Mouse (Mus musculus): Measurements from ENCODE around the gene Cadm2.
A peak's percentile ranks its signal among the peaks of the same experiment; 100 is the strongest.

Cadm2 gene

DNA sequence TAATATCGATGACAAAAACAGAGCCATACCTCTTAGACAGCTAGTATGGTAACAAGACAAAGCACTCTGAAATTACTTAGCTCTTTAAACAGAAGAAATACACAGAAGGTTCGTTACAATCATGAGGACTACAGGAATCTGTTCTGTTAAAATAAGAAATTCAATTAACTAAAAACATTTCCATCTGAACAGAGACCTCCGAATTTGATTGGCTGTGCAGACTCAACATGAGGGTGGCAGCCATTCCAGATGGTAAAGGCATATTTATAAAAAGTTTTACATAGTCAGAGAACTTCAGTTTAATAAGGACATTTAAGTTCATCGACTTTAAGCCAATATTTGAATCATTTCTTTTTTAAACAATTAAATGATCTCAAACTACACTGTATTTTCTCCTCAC is 105.2 kb downstream of the Cadm2 start:
- no peak for ATAC-seq (ENCODE audit: insufficient number of reproducible peaks, low FRiP score, low TSS enrichment)

DNA sequence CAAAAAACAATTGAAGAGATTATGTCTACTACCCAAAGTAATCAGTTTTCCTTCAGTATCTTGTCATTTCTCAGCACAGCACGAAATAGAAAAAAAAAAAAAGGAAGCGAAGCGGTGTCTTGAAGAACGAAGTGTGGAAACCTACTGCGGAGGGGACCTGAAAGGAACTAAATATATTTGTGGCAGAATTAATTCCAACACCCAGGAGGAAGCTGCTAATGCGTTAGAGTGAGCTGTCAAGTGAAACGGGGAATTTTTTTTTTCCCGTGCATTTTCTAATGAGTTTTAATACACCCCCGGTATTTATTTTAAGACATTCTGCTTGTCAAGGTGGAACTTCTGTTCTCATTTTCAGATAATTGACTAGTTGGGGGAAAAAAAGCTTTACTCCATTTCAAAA is 111.6 kb downstream of the Cadm2 start:
- 0 out of 2 replicates have a peak, but pooled peaks have one; percentile 26 for ATAC-seq (ENCODE audit: insufficient number of reproducible peaks, low FRiP score, low TSS enrichment)

DNA sequence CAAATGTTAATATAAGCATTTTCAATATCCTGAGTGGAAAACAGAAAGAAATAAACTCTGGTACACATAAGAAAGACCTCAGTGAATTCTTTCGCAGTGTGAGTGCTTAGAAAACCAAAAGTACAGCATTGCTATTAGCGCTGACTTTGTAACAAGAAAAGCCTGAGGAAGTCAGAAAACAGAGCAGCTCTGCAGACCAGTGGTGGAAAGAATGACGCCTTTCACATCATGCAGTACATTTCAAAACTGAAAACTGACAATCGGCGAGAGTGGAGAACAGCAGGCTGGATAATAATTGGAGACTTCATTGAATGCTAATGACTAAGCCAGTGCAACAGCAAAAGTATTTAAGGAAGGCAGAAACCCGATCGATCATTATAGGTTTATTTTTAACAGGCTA is 138.2 kb downstream of the Cadm2 start:
- no peak for ATAC-seq (ENCODE audit: insufficient number of reproducible peaks, low FRiP score, low TSS enrichment)

DNA sequence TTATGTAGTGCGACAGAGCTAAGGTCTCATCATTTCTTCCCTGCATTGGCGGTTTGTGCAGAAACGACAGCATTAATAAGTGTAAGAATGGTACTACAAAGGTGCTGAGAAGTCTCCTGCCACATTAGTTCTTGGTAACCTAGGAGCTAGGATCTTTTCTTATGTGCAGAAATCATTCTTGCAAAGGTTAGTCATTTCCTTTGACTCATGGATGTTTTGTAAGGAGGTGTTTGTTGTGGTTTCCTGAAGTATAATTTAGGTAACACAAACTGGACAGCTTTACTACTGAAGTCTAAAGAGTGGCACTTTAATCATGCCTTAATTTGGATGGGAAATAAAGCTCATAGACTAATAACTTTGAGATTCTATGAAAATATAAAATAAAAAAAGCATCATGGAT is 153.7 kb downstream of the Cadm2 start:
- no peak for ATAC-seq (ENCODE audit: insufficient number of reproducible peaks, low FRiP score, low TSS enrichment)

DNA sequence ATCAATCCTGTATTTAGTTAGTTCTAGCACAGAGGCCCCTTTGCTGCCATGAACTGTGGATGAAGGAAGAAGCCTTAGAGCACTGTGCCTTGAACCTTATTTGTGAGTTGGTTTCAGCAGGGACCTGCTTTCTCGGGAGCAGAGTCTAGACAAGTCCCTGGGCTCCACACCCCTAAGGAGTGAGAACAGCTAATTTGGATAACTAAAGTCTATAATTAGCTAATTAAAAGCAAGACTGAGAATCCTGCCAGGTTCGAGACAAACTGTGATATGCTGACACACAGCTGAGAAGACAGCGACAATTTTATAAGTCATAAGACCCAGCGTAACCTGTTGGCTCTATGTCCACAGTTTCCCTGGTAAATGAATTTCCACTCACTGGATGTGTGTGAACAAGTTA is 184.4 kb downstream of the Cadm2 start:
- ATAC-seq (ENCODE audit: insufficient number of reproducible peaks, low FRiP score, low TSS enrichment): no peak

DNA sequence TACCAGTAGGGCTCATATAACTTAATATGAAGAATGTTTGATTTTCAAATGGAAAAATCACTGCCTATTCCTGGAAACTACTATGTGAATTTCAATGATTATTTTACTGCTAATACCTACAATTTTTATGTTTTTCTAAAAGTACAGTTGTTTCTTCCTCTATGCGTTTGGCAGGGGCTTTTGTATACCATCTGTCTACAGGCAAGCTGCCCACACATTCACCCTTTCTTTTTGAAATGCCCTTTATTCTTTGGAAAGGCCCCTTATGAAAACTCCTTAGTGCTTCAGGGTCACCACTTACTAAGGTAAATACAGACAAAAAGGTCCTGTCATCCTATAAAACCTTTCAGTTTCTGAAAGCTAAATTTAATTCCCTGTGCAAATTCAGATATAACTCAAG is 195.3 kb downstream of the Cadm2 start:
- ATAC-seq (ENCODE audit: insufficient number of reproducible peaks, low FRiP score, low TSS enrichment): no peak

DNA sequence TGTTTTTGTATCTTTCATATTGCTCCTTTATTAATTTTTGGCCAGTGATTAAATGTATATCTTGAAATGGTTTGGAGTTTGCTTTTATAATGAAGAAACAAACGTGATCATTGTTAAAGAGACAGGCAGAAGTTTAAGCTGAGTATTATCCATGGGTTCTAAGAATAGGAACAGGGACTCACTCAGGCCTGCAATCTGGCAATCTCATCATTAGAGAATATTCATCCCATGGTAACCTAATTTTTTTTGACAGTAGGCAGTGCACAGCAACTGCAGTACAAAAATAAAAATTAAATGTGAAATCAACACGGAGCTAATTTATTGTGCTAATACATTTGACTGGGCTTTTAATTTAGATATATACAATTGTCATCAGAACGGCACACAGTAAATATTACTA is 209.8 kb downstream of the Cadm2 start:
- peak; percentile 97 for ATAC-seq (ENCODE audit: insufficient number of reproducible peaks, low FRiP score, low TSS enrichment)

DNA sequence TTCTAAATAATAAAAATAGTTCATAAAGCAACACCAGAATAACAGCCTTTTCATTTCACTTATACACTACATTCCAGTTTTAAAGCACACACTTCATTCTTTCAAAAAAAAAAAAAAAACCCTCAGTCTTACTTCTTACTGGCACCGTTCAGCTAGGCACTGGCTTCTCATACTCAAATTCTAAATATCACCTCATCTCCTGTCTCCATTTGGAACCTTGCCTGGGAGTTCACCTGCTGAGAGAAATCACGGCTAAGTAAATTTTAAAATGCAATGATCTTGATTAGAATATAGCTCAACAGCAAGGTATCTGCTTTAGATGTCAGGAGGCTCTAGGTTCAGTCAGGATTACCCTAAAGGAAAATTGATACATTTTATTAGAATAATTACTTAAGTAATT is 210.2 kb downstream of the Cadm2 start:
- ATAC-seq (ENCODE audit: insufficient number of reproducible peaks, low FRiP score, low TSS enrichment): peak; percentile 89

DNA sequence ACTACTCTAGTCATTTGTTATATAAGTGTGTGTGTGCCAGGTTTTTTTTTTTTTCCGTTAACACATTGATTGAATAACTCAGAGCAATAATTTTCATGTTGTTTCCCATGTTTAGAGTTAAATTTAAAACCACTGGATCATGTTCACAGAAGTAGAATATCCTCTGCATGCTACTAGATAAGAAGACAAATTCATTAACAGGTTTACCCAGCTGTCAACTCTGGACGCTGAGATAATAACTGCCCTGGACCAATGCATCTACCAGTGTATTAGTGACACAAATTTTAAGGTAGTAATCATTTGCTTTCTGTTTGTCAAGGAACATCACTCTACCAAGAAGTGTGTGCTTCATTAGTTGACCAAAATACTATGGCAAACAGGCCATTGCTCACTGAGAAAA is 253.0 kb downstream of the Cadm2 start:
- ATAC-seq (ENCODE audit: insufficient number of reproducible peaks, low FRiP score, low TSS enrichment): no peak

DNA sequence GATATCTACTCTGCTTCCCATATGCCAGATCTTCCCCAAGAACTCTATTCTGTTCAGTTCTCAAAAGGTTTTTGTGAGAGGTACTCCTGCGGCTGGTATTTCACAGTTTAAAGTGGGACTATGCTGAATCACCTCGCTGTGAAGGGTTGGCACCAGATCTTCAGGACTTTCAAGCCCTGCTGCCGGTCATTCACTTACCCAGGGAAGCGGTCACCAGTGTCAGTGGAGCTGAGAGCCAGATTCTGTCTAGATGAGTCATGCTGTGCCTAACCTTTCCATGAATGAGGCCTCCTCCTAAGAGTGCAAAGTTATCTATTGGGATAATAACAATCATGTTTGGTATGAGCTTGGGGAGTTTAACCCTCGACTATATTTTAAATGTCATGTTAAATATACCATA is 272.7 kb downstream of the Cadm2 start:
- peak; percentile 87 for ATAC-seq (ENCODE audit: insufficient number of reproducible peaks, low FRiP score, low TSS enrichment)

DNA sequence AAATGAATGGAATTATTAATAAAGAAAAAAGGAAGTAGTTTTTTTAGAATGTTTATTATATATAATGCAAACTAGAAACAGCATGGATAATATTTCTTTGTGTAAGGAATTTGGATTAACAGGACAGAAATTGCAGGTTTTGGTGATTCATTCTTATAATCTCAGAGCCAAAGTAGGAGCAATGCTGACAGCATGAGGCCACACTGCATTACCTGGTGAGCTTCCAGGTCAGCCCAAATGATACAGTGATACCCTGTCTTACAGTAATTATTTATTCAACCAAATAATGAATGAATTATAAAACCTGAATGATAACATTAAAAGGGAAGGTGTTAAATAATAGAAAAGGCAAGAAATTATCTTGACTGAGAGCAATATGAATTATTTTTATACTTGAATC is 273.1 kb downstream of the Cadm2 start:
- ATAC-seq (ENCODE audit: insufficient number of reproducible peaks, low FRiP score, low TSS enrichment): peak; percentile 36; the same call in 1 of the 2 replicates

DNA sequence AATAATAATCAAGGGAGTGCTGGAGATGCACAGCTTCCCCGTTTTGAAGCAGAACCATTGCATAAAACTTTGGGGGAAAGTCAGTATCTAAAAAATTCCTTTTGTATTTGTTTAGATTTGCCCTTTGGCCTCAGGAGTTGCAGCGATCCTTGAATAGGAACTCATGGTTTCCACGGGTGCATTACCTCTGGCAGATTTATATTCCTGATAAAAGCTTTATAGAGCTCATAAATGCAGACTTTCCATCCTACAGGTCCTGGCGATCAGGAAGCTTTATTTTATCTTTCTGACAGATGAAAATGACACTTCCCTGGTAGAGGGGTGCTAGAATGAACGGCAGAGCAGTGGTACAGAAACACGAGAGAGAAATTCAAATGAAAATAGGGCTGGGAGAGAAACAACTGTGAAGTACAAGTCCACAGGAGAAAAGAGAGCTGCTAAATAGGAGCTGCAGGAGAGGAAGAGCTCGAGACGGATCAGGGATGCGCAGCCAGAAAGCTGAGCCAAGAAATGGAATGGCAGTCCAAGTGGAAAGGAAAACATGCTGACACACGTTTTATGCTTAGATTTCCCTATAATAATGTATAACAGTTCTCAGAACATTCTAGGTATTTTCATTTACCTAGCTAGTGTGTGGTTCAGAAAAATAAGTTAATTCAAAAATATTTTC is 274.0 kb downstream of the Cadm2 start:
- ATAC-seq (ENCODE audit: insufficient number of reproducible peaks, low FRiP score, low TSS enrichment): peak; percentile 75

DNA sequence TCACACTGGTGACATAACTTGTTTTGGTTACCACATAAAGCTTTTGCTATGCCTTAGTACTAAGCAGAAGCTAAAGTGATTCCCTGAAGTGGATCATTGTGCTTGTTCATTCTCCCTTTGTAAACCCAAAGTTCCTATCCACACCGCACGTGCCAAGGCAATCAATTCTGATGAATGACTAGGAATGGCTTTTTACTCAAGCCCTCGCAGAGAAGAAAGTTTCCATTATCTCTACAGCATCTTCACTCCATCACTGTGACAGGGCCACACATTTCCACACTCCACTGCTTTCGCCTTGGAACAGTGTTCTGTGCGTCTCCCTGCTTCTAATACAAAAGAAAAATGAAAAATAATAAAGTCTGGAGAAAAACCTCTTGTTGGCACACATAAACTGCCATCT is 276.5 kb downstream of the Cadm2 start:
- ATAC-seq (ENCODE audit: insufficient number of reproducible peaks, low FRiP score, low TSS enrichment): no peak

DNA sequence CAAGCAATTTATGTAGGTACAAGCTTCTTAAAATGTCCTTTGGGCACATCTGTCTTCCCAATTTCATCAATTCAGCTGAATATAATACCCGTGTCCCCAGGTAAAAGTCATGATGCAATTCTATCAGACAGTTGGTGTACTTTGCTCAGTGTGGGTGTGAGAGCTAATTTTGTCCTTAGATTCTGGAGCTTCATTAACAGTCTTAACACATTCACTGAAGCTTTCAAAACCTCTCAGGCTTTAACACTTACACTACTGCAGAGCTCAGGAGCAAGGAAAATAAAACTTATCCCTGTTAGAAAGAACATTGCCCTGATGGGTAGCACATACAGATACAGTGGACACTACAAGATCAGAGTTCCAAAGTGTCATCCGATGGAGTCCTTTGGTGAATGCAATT is 309.7 kb downstream of the Cadm2 start:
- peak; percentile 31; the same call in 1 of the 2 replicates for ATAC-seq (ENCODE audit: insufficient number of reproducible peaks, low FRiP score, low TSS enrichment)

DNA sequence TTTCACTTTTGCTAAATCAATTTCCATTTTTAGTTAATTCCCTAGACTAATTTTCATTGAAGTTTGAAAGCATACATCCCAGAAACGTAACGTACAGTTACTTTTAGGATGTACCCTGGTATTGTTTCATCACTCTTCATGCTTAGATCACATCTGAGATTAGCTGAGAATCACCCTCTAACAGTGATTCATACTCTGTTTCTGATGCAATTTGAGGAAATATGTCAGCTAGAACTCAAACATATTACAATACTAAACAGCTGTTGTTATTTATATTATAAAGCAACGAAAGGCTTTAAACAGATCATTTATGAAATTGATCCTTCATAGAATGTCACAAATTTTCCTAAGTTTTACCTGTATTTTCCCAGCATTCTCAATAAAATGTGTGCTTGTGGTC is 336.0 kb downstream of the Cadm2 start:
- ATAC-seq (ENCODE audit: insufficient number of reproducible peaks, low FRiP score, low TSS enrichment): no peak

DNA sequence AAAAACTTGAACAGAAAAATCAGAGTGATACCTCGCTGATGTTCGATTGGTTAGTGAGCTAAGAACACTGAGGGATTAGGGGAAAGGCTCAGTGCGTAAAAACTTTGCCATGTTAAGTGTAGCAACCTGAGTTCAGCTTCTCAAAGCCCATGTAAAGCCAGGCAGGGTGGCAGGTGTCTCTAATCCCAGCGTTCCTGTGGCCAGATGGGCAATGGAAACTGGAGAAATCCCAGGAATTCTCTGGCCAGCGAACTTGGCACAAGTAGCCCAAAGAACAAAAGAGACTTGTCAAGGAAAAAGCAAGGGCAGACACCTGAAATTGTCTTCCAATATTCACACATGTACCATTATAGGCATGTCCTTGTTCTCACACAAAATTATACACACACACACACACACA is 377.1 kb downstream of the Cadm2 start:
- peak; percentile 70 for ATAC-seq (ENCODE audit: insufficient number of reproducible peaks, low FRiP score, low TSS enrichment)

DNA sequence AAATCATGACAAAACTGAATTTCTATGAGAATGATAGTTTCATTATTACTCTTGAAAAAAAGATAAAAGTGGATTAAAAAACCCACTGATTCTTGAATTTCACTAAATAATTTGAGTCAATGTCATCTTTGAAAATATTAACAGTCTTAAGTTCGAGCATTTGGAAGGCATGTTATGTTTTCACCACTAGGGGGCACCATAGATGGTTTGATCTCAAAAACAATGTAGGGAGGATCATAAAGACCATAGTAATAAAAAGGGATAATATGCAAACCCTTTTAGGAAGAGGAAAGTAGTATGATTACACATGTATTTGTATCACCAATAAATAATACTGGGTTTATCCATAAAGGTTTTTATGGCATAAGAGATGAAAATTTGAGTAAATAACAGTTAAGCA is 385.8 kb downstream of the Cadm2 start:
- ATAC-seq (ENCODE audit: insufficient number of reproducible peaks, low FRiP score, low TSS enrichment): no peak

DNA sequence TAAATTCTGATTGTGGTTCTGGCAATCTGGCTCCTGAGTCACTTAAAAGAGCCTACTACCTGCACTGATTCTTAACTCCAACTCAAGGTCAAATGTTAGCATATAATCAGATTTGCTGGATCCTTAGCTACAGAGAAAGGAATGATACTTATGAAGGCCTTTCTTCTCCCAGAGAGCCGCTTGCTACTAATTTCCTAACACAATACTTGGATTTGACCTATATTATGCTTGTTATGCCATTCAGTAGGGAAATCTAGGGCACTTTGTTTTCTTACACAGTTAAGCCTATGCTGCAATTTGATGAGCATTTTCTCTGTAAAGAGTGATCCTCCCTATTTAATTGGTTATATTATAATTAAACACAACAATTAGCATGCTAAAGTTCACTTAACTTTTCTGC is 394.0 kb downstream of the Cadm2 start:
- no peak for ATAC-seq (ENCODE audit: insufficient number of reproducible peaks, low FRiP score, low TSS enrichment)

DNA sequence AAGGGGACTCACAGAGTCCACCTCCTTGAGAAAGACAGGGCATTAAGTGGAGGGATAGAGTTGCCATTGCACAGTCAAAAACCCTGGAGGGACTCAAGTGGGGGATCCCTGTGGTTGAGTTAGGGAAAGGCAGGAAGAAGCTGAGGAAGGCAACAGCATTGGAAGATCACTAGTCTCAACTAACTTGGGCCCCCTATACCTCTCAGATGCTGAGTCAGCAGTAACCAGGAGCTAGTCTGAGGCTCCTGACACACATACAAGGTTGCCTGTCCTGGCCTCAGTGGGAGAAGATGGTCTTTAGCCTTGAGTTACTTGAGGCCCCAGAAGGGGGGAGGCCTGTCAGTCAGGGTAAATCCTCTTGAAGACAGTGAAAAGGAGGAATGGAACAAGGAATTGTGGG is 417.4 kb downstream of the Cadm2 start:
- ATAC-seq (ENCODE audit: insufficient number of reproducible peaks, low FRiP score, low TSS enrichment): no peak

DNA sequence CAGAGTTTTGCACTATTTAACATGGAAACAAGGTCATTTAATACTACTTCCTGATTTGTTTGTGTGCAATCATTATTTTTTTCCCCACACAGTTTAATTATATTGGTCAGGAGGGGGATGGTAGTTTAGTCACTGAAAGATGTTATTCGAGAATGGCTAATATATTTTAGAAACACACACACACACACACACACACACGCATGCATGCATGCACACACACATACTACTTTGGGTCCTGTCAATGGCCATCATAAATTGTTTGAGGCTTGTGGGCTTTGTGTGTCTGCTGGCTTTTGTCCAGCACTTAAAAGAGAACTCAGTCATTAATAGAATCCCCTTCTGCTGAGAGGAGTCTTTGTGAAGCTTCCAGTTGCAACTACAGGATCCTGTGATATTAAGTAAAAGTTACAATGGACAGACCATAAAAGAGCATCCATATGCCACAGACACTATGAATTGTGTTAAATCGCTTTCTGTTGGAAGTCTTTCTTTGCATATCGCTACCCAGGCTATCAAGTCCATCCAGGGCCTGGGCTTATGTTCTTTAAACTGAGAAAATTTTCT is 427.8 kb downstream of the Cadm2 start:
- ATAC-seq (ENCODE audit: insufficient number of reproducible peaks, low FRiP score, low TSS enrichment): no peak

DNA sequence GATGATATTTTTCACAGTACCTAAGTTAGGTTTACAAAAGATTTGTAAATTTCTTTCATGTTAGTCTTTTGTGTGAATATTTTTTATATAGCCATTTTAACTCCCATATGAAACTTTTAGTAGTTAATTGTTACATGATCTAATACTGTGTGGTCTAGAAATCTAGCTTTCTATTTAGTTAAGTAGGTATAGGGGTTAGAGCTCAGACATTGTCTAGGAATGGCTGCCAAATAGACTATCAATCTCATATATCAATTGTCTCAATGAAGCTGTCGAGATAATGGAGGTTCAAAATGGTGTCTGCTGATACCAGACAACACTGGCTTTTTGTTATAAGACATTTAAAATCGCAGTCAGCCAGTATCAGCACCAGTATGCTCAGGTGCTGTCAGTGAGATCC is 428.3 kb downstream of the Cadm2 start:
- no peak for ATAC-seq (ENCODE audit: insufficient number of reproducible peaks, low FRiP score, low TSS enrichment)

DNA sequence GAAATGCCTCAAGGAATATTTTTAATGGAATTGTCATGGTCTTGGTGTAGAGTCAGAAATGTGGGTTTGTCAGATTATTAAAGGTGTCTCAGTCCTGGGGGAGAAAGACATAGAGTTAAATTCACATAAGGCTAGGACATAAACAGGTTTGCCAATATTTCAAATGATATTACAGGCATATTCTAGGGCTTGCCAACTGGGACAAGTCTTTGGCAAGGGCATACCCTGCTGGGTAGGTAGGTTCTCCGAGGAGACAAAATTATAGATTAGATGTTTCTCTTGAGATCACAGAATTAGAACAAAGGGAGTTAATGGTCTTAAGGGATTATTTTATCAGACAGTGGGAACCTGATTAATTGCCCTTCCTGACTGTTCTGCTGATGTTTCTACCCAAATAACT is 434.4 kb downstream of the Cadm2 start:
- peak; percentile 66 for ATAC-seq (ENCODE audit: insufficient number of reproducible peaks, low FRiP score, low TSS enrichment)

DNA sequence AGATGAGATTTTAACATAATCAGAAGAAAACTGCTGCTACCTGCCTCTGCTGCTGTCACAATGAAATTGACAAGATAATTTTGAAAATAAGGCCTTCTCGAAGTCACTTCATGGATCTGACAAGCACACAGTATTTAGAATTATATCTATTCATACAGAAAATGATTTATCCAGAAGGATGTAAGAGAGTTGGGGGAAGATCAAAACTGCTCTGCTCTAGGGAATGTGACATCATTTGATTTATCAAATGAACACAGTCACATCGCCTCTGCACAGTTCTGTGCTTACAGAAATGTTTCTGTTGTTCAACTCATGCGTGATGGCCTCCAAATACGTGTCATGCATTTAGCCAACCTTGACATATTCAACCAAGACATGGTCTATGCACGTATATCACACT is 437.8 kb downstream of the Cadm2 start:
- ATAC-seq (ENCODE audit: insufficient number of reproducible peaks, low FRiP score, low TSS enrichment): no peak
